Mouse (Mus musculus) right cerebral cortex, adult 2 months (tissue): ENCODE measurements around the gene Olfr1385.
A peak's percentile ranks its signal among the peaks of the same experiment; 100 is the strongest.
"Not testable (repeated sequence)": the region's sequence is repeated elsewhere in the genome, so short reads cannot be mapped to it uniquely, and the experiment has no call there.

ENCODE experiments used
- DNase-seq, 2 experiments: peaks; one replicate each; pipeline ENCODE4 v3.0.0; 2021 to 2022; ENCODE audit warnings: low spot score in 2 of 2

Olfr1385 gene

GRCm38 (mm10) chr11:49488770-49489169 lies at the start of gene Olfr1385:
Olfr1385 (plus strand) TSS chr11:49489070.
- DNase-seq = not testable (repeated sequence)

- no peak for DNase-seq
These were observed 33.8 kb upstream of the Olfr1385 start, which contains the start of gene Olfr1387 for GRCm38 (mm10) chr11:49455043-49455442. Olfr1387 (plus strand) TSS chr11:49455343.

- DNase-seq = not testable (repeated sequence)
These were observed 24.1 kb upstream of the Olfr1385 start, which contains the start of gene Olfr1386 for GRCm38 (mm10) chr11:49464746-49465145. Olfr1386 (plus strand) TSS chr11:49465046.

- DNase-seq = no peak
These were observed 2.9 kb upstream of the Olfr1385 start for GRCm38 (mm10) chr11:49485973-49486372.

GRCm38 (mm10) chr11:49518086-49518485 lies 29.2 kb downstream of the Olfr1385 start:
- peak in 1 of 2 experiments; percentile 10 for DNase-seq

GRCm38 (mm10) chr11:49519348-49519747 lies 30.5 kb downstream of the Olfr1385 start, which contains the start of gene Olfr1383:
Olfr1383 (plus strand) TSS chr11:49519648.
- DNase-seq = no peak

GRCm38 (mm10) chr11:49527947-49528346 lies 39.1 kb downstream of the Olfr1385 start, which contains the start of gene Olfr1382:
Olfr1382 (plus strand) TSS chr11:49528247.
- no peak for DNase-seq

GRCm38 (mm10) chr11:49532761-49533160 lies 43.9 kb downstream of the Olfr1385 start:
- no peak for DNase-seq

- peak; percentile 47 to 57 for DNase-seq
These were observed 47.8 kb downstream of the Olfr1385 start for GRCm38 (mm10) chr11:49536631-49537030.

GRCm38 (mm10) chr11:49543149-49543548 lies 54.3 kb downstream of the Olfr1385 start, which contains the start of gene Olfr1381:
Olfr1381 (plus strand) TSS chr11:49543449.
- not testable (repeated sequence) for DNase-seq
